Mouse (Mus musculus) cerebellum, adult 9-10 months (tissue): ENCODE data around the gene Ptprn2.

Source experiments
- DNase-seq: peaks from one replicate; pipeline ENCODE4 v3.0.0; 2022

The Ptprn2 gene

DNA sequence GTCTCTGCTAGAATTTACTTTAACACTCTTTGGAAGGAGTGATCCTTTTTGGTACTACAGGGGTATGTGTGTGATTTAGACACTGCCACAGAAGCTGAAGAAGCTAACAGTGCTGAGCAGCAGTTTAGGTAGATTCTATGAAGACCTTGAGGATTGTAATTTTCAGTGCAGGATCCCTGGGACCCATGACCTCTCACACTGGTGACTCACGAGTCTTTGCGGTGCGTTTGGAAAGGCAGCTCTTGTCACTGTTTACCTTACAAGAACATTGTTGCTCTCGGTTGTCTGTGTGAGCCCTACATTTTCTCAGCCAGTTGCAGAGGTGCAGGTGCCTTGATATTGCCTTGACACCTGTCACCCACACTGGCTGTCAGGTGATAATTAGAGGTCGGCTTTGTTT, 431.3 kb downstream of the Ptprn2 start:
- DNase-seq = no peak

DNA sequence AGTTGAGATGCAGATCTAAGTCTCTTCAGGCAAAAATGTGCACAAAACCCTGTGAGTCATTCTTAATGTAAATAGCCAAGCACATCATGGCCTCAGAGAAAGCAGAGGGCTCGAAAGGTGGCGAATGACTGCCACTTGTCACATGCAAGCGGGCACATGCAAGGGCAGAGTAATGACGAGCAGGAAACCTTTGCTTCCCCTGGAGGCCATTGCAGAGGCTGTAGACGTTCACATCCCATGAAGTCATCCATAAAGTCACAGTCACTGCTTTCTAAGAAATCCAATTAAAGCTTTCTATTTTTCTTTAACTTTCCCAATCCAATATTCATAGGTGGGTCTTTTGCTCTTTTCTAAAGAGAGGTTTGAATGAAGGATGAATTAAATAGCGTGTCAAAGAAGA, 433.7 kb downstream of the Ptprn2 start:
- no peak for DNase-seq

GRCm38 (mm10) chr12:116919691-116920526, 434.4 kb downstream of the Ptprn2 start:
- no peak for DNase-seq

DNA sequence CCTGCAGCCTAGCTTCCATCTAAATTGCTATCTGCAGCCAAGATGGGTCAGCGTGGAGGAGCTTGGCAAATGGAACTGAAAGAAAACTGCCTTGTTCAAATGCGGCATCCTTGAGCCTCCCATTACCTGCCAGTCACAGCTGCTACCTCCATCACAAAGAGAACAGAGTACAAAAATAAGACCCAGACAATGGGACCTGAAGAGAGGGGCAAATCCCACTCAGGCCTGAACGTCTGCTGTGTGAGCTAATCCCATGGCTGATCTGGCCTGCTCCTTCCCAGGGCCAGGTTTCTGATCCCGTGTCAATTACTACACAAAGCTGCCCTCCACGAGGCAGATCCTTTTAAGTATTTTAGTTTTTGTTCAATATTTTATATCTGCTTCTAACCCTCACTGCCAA, 441.6 kb downstream of the Ptprn2 start:
- no peak for DNase-seq

DNA sequence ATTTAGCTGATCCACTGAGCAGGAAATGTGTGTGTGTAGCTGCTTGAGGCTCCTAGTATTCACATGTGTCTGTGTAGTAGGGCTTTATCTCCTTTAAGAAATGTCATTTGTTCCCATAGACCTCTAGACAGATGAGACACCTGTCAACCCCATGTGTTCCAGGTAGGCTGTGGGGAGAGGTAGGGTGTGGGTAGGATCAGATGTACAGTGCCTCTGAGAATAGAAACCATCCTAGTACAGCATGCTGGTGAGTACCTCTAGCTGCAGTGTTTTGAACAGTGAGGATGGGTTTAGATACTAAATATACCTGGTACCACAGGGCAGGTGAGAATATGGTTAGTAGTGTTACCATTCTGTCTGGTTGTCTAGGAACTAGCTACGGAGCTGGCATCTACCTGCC, 442.0 kb downstream of the Ptprn2 start:
- DNase-seq = no peak

DNA sequence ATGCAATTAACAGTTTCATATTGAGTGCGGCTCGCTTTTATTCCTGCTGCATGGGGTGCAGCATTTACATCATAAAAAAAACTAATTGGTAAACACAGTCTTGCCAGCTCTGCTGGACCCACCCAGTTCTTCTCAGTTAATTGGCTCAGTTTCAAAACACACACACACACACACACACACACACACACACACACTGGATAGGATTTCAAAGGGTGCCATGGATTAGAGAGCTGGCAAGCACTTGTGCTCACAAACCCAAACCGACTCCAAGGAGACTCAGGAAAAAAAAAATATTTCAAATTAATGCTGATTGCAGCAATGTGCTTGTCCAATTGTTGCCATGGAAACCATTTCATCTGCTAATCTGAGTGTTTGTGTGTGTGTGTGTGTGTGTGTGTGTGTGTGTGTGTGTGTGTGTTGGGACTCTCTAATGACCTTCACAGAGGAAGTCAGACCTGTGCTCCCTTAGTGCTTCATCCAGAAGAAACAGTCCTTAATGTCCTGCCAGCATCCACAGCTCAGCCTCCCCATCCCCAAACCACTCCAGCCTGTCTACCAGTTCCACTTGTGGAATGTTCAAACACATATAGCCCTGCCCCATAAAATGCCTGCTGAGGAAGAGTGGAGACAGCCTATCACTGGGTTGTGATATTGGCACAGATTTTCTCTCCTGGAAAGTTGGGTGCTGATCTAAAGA, 452.8 kb downstream of the Ptprn2 start:
- no peak for DNase-seq

GRCm38 (mm10) chr12:116943883-116944282, 458.4 kb downstream of the Ptprn2 start:
- no peak for DNase-seq

DNA sequence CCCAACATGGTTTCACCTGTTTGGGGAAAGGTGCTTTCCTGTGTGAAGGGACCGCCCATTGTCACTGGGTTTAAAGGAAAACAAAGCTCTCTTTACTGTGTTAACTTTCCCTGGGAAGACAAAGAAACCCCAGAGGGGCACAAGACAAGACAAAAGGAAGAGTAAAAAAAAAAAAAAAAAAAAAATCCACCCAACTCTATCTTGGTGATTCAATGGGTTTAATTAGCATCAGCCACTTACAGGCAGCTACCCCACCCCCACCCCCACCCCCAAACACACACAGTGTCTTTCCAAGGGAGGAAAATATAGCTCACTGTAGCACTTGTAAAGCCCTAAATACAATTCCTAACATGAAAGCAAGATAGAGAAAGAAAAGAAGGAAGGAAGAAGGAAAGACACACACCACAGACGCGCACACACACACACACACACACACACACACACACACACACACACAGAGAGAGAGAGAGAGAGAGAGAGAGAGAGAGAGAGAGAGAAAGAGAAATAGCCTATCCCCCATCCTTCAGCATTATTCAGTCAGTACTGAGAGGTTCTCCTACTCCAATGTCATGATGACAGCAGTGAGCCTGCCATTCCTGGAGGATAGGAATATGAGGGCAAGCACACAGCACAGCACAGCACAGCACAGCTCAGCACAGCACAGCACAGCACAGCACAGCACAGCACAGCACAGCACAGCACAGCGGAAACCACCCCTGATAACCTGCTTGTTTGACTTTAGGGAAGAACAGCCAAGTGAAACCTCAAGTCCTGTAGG, 462.8 kb downstream of the Ptprn2 start:
- no peak for DNase-seq

DNA sequence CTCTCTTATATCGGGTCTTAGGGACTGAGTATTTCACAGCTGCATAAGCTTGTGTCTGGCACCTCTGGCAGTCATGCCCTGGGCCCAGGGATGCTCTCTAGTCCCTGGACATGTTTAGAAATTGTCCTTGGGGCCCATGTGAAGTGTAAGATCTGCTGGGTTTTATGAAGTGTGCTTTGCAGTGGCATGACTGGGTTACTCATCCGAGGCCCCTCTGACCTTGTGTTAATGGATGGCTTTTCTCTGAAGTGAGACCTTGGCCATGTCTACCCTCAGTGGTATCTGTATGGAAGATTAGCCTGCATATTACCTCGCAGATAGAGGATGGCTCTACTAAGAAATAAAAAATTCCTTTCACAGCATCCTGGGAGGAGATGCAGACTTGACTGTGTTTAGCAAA, 464.2 kb downstream of the Ptprn2 start:
- no peak for DNase-seq

DNA sequence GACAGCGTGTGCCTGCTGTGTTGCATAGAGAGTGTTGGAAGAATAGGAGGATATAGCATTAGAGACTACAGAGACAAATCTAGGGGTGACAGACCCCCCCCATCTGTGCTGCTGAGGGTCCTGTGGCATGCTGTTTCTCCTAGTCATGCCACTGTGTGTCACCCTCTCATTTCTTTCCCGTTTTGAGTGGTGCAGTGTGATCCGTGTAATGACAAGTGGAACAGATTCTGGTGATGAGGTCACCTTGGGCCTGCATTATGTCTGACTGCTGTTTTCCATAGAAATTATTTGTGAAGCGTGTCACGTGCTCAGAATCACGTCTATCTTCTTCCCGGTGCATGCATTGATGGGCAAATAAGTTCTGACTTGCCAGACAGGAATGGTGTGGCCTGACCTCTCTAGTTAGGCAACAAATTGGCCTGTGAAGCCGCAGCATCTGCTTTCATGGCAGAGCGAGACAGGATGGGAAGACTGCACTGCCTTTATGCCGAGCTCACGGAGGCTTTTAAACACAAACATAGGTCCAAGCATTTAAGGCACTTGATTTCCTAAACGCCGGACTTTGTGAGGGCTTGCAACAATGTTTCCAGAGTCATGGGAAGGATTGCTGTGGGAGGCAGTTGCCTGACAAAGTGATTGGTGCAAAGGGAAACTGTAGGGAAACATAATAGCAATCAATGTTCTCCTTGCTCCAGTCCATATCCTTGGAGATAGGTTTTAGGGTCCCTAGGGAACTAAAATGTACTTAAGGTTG, 467.1 kb downstream of the Ptprn2 start:
- no peak for DNase-seq

DNA sequence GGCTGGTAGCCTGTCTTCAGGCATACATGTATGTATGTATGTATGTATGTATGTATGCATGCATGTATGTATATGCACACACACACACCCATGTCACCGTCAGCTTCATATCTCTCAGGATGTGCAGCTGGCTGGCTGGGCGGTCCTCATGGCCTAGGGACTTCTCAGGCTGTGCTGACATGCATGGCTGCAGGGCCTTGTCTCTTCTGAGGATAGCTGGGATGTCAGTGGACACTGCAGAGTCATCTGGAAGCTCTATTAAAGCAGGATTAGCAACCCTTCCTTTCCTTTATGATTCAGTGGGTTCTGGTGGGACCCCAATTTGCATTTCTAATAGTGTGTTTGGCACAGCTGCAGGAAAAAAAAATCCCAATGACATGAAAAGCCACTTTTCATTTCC, 473.6 kb downstream of the Ptprn2 start:
- no peak for DNase-seq

DNA sequence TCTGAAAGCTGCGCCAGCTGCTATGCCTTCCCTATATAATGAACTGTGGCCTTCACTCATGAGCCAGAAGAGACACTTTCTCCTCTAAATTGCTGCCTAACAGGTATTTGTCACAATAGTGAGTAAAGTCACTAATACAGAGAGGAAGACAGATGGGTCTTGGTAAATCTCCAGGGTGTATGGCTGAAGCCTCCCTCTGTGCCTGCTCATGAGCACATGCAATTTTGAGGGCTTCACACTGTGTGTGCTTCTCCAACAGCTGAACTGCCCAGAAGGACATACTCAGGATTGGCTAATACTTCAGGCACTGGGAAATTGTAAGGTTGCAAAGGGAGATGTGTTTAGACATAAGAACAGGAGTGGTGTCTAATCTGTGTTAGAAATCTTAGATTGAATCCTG, 478.4 kb downstream of the Ptprn2 start:
- peak; percentile 64 for DNase-seq

GRCm38 (mm10) chr12:116968215-116968939, 482.9 kb downstream of the Ptprn2 start:
- no peak for DNase-seq

GRCm38 (mm10) chr12:116975547-116975946, 490.0 kb downstream of the Ptprn2 start:
- no peak for DNase-seq

DNA sequence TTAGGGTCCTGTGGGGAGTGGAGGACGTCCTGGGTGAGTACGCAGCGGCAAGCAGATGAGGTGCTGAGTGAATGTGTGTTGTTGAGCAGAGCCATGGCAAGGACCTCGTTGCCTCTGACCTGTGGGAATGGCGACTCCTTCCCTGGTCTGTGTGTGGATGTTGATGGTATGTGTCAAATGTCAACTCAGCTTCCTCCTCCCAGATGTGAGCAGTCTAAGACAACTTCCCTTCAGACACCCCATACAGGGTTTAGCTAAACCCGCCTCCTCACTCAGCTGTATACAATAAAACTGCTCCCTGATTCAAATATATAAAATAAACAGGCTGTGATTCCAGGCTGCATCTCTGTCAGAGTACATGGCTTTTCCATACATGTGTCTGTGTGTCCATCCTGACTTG, 491.5 kb downstream of the Ptprn2 start:
- DNase-seq = no peak

- DNase-seq = no peak
These were observed 492.7 kb downstream of the Ptprn2 start for GRCm38 (mm10) chr12:116978201-116978600.

DNA sequence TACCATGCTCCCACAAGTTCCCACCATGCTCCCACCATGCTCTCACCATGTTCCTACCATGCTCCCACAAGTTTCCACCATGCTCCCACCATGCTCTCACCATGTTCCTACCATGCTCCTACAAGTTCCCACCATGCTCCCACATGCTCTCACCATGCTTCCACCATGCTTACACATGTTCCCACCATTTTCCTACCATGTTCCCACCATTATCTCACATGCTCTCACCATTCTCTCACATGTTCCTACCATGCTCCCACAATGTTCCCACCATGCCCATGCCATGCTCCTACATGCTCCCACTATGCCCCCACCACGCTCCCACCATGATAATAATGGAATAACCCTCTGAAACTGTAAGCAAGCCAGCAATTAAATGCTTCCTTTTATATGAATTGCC, 495.8 kb downstream of the Ptprn2 start:
- no peak for DNase-seq

GRCm38 (mm10) chr12:116989144-116989543, 503.6 kb downstream of the Ptprn2 start:
- no peak for DNase-seq

GRCm38 (mm10) chr12:117001546-117002148, 516.1 kb downstream of the Ptprn2 start:
- no peak for DNase-seq

- no peak for DNase-seq
These were observed 531.5 kb downstream of the Ptprn2 start for GRCm38 (mm10) chr12:117016753-117017595.

- no peak for DNase-seq
These were observed 532.4 kb downstream of the Ptprn2 start for GRCm38 (mm10) chr12:117017912-117018311.
